Mouse (Mus musculus): ENCODE data around the gene Sipa1l3.

Gene Sipa1l3

DNA sequence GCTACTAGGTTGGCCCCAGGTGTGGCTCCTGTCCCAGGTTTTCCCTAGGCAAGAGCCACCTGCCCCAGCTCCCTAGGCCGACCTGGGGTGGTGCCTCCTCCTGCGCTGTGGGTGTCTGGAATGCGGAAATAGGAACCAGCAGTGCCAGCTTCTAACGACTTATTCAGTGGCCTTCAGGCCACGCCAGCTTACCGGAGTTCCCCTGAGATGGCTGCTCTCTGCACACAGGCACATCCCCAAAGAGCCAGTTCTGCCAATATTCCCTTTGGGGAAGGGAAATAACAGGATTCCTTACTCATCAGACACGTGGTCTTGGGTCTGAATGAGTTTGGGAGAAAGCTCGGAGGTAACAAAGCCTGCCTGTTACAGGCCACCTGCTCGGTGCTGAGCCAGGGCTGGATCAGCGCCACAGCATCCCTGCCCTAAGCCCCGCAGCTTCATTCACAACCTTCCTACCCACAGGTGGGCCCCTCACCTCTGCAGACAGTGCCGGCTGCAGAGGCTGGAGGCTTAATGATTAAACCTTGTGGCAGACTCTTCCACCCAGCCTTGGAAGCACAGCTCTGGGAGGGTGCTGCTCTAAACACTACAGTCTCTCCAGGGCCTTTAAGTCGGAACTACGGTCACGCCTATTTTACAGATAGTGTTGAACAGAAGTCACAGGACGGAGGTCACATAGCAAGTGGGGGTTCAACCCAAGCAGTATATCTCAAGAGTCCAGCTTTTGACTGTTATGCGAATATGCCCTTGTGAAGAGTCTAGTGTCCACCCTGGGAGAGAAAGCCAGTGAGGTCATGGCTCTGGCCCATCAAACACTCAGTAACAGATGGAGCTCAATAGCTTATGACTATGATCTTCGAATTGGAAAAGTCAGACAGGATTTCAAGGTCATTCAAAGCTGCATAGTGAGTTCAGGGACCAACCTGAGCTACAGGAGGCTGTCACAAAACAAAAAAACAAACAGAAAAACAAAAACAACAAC lies 12.8 kb downstream of the Sipa1l3 start:
- peak; percentile 36 for DNase-seq (ENCODE audit: low read depth)

DNA sequence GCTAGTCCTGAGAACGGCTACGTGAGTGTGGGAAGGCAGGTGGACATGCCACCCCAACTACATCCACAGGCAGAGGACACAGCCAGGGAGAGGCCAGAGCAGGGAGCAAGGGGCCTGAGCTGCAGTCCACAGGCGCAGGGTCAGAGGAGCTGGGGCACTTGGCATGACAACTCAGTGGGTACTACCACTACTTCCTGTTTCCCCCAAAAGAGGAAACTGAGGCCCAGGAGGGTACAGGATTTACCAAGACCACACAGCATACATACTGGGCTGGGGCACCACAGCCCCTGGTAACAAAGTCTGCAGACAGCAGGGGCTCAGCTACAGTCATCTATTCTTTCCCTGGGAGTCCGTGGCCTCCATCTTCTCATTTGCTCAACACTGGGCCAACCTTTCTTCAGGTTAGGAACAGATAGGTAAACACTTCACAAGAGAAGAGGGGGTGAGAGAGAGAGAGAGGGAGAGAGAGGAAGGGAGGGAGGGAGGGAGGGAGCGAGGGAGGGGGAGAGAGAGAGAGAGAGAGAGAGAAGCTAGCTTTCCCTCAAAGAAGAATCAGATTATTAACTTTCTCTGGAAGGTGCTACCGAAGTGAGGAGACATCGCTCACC lies 13.7 kb downstream of the Sipa1l3 start:
- no peak for DNase-seq (ENCODE audit: low read depth)

DNA sequence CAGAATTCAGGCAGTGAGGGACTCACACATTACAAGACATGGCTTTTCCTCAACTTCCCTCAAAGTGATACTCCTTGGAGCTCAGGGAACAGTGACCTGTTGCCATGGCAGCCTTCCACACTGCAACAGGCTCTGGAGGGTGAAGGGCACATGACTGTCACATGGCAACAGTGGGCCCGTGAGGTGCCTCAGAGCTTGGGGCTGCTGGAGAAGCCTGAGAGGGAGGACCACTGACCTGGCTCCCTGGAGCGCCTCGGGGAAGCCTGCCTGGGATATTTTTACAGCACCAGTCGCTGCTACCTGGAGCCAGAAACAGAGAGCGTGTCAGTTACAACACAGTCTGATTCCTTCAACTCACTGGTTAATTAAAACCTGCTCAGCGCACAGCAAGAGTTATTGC lies 14.8 kb downstream of the Sipa1l3 start:
- no peak for DNase-seq (ENCODE audit: low read depth)

DNA sequence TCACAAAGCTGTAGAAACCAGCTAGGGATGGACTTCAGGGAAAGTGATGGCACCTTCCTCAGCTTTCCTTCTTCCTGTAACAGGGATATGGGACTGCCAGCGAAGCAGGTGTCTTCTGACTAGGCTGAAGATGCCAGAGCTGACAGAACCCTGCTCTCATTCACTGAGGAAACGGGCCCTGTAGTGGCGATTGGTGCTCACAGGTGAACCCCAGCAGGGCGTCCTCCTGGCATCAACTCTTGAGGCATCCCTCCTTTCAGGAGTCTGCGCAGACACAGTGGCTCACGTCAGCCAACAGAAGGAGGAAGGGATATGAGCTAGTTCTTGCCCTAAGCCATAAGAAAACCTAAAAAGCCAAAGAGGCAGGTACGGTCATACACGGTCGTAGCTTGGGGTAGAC lies 17.2 kb downstream of the Sipa1l3 start:
- no peak for DNase-seq (ENCODE audit: low read depth)

DNA sequence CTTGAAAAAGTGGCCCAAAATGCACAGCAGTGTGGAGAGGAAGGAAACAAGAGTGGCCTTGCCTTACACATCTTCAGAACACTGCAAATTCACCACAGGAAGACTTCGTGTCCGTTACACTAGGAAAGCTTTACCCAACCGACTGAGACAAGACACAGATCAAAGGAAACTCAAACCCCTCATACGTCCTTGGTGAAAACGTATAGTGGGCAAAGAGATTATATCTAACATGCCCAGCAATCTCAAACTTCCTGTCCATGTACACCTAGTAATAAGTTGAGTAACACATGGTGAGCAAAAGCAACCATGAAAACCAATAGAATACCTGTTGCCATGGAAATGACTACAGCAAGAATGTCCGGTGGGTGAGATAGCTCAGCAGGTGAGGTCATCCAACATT lies 19.4 kb downstream of the Sipa1l3 start:
- no peak for DNase-seq (ENCODE audit: low read depth)

DNA sequence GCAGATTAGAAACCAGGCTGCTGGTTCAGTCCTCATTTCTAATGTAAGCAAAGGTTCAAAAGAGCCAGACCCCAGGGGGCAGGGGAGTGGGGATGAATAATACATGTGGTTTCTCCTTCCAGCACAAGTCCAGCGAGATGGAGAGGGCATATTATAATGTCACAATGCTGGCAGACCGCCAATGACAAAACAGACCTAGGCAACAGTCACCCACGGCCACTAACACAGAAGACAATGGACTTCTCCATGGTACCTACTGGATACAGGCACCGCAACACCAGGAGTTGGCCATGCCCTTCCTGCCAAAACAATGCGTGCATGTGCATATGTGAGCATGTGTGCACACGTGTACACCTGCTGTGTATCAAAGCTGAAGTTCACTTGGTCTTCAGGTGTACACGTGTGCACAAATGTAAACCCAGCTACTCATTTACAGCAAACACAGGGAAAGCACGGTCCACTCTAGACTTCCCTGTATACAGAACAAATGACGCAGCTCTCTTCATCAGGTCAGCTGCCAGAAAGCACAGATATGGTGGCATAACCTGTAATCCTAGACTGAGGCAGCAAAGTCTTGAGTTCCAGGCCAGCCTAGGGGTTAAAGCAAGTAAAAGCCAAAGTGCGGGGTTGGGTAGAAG lies 21.4 kb downstream of the Sipa1l3 start:
- DNase-seq (ENCODE audit: low read depth), result no peak

DNA sequence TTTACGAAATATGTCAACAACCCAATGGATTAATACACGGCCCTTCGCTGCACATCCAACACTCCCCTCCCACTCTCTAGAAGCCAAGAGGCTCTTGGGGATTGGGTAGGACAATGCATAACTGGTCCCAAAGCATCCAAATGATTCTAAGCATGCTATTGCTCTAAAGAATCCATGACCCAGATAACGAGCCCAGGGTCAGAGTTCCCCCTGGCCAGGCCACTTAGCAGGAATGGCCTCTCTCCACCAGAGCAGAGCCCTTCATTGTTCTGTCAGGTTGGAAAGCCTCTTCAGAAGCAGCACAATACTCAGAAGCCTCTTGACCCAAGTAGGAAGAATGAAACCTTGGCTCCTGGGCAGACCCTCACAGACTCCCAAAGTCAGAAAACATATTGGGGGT lies 22.1 kb downstream of the Sipa1l3 start:
- DNase-seq (ENCODE audit: low read depth), result no peak

DNA sequence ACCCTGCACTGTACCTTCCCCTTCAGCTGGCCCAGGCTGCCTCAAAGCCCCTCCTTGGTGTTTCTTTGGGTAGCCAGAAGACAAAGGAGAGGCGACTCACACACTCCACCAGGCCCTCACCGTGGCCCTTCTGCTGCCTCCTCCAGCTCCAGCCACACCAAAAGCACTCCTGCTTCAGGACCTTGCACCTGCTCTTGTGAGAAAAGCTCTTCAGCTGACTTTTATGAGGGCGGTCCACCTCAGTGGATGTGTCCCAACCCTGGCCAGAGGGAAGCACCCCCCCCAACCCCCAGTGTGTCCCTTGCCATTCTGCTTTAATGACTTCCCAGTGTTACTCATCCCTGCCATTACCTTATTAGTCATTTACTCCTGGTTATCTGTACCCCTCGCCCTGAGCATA lies 22.6 kb downstream of the Sipa1l3 start:
- DNase-seq (ENCODE audit: low read depth), result no peak

DNA sequence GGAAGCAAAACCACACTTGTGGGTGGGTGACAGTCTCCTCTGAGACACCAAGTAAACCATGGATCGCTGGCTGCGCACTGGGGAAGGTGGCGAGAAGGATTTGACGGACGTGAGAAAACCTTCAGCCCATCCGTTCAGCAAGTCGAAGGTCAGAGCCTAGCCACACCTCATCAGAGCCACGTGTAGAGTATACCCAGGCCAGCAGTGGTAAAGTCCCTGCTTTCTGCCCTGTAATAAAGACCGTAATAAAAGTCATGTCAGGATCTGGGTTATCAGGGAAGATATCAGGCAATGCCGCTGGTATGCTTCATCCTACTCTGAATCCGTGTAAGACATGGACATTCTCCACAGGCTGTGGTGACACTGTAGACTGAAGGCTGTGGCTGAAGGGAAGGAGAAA lies 23.6 kb downstream of the Sipa1l3 start:
- no peak for DNase-seq (ENCODE audit: low read depth)

DNA sequence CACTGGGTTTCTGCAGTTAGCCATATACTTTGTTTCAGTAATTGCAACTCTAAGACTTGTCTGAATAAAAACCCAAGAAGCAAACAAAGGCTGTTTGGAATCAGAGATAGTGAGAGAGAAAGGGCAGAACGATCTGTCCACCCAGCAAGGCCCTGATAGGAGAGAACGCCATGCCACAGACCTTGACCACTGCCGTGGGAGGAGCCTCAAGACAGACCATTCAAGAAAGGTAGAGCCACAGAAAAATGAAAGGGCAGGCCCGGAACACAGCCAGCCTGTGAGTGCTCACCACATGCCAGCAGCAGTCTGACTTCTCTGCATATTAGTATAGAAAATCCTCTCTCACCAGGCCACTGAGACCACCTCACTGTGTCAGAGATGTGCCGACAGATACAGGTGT lies 24.4 kb downstream of the Sipa1l3 start:
- no peak for DNase-seq (ENCODE audit: low read depth)

DNA sequence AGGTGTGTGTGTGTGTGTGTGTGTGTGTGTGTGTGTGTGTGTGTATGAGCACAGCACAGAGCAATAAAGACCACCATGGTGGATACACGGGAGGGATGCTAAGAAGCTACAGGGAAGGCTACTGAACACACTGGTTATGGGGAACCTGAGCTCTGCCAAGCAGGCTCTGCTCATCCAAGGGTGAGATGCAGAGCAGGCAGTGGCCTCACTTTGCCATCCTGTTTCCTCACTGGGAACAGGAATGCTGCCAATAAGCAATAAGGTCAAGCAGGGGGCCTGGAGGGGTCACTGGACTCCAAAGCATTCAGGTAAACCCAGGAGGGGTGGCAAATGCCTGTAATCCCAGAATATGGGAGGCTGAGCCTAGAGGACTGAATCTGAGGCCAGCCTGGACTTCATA lies 25.4 kb downstream of the Sipa1l3 start:
- no peak for DNase-seq (ENCODE audit: low read depth)

DNA sequence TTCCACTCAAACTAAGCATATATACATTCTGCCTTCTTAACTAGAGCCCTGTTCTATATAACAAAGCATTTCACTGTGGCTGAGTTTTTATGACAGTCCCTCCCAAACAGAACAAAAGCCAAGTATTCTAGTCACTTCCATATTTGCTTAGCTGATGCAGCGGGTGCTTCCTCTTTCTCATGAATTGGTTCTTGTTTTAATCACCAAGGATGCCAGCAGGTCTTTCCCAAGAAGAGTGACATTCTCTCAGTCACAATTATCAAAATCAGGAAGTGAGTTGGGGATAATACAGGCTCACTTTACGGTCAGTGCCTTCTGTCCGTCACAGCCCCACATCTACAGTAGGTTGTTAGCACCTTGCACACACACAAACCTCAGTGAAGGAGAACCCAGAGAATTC lies 26.6 kb downstream of the Sipa1l3 start:
- no peak for DNase-seq (ENCODE audit: low read depth)

DNA sequence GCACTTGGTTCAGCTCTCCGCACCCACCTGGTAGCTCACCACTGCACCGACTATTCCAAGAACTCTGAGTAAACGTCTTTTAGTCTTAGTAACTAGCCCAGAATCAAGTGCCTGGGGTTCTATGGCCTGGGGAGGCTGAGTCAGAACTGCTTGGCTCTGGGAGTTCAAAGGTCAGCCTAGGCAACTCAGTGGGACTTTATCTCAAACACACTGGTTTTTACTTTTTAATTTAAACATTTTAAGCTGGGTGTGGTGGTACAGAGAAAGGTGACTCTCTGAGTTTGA lies 27.0 kb downstream of the Sipa1l3 start:
- no peak for DNase-seq (ENCODE audit: low read depth)

DNA sequence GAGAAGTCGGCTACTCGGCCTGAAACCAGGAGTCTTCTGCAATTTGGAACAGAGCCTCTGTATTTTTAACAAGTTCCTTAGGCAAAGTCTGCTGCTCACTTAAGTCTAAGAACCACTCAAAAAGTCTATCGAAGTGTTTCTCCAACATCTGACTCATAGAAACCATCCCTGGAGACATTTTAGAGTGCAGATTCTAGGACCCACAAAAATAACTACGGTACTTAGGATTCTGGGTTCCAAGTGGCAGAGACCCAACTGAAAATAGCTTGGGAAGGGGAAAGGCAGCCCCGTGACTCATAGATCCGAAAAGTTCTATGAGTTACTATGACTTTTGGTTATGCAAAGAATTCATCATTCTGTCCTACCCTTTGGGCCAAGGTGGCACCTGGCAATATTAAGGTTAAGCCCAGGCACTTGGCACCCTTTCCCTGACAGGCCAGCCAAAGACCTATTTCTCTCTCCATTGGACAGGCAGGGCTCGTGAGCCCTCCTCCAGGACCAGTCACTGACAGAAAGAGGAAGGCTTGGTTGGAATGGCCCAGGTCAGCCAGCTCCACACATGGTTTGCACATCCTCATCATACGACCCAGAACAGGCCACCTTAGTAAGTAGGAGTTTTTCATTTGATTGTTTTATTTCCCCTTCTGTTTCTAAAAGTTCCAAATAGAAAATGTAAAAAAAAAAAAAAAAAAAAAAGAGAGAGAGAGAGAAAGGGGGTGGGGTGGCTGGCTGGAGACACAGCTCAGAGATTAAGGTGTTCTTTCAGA lies 27.6 kb downstream of the Sipa1l3 start:
- DNase-seq (ENCODE audit: low read depth), result peak; percentile 78

DNA sequence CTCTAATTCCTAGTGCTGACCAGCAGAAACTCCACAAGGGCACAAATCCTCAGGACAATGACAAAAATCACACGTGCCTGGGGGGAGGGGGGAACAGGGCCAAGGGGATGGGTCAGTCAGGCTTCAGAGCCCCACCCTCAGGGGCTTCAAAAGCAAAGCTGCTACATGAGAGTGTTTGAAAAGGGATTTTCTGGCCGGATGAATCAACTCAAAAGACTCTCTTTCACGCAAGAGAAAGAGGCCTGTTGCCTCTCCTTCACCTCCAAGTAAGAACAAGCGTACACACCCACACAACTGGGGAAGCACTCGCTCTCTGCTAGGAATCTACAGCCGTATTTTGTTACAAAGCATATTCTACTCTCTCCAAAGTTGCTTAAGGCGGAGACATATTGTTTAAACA lies 28.6 kb downstream of the Sipa1l3 start:
- no peak for DNase-seq (ENCODE audit: low read depth)

DNA sequence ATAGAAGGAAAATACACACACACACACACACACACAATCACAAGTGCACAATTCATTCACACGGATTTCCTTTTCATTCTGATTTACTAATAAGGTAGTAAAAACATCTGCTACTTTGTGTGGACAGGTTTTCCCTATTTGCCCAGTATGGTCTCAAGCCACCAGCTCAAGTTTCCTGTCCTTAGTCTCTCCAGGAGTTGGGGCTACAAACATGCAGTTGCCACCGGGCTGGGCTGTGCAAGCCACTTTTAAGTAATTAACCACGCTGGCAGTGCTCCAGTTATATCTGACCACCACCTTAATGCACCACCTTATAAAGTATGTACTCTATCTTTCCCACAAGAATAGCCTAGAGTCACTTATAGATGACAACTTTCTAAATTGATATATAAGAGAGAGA lies 29.1 kb downstream of the Sipa1l3 start:
- DNase-seq (ENCODE audit: low read depth), result no peak

DNA sequence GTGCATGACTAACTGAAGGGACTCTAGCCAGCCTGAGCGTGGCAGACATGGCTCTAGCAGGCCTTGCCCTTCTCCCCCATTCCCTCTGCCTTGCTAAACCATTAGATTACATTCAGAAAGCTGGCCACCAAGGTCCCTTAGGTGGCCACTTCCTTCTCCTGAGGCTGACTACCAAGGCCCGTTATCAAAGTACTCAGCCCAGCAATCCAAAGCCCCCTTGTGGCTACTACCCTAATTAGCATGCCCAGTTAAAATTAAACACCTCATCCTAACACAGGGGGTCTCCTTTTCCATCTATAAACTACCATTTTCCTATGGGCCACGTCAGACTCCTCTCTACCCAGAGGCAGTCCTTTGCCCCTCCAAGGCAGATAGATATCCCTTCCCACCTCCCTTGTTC lies 31.7 kb downstream of the Sipa1l3 start:
- no peak for DNase-seq (ENCODE audit: low read depth)

DNA sequence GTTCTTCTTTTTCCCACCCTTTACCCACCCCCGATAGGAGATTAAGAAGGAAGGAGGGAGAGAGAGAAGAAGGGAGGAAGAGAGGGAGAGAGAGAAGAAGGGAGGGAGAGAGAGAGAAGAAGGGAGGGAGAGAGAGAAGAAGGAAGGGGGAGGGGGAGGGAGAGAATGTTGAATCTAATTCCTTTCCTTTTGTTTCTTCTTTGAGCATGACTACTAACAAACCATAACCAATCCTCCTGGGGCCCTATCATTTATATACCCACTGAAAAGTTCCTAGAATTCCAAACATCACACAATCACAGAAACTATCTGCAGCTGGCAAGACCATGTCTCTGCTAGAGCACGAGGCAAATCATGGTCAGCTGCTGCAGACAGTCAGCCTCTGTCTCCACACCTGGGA lies 32.7 kb downstream of the Sipa1l3 start:
- DNase-seq (ENCODE audit: low read depth), result no peak

DNA sequence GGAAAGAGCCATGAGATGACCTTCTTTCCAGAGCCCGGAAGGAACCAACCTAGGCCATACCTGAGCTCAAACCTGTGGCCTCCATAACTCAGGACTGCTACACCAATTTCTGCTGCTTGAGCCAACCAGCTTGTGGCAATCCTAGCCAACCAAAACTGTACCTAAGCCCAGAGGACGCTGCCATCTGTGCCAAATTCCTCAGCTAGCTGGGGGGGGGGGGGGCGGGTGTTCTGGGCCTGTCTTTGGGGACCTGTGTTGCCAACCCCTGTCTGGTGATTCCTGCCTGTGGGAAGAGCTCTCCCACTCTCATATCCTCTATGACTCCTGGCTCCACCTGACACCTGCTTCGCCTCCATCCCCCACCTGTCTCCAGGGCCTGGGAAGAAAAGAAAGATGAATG lies 34.9 kb downstream of the Sipa1l3 start:
- DNase-seq (ENCODE audit: low read depth), result no peak

DNA sequence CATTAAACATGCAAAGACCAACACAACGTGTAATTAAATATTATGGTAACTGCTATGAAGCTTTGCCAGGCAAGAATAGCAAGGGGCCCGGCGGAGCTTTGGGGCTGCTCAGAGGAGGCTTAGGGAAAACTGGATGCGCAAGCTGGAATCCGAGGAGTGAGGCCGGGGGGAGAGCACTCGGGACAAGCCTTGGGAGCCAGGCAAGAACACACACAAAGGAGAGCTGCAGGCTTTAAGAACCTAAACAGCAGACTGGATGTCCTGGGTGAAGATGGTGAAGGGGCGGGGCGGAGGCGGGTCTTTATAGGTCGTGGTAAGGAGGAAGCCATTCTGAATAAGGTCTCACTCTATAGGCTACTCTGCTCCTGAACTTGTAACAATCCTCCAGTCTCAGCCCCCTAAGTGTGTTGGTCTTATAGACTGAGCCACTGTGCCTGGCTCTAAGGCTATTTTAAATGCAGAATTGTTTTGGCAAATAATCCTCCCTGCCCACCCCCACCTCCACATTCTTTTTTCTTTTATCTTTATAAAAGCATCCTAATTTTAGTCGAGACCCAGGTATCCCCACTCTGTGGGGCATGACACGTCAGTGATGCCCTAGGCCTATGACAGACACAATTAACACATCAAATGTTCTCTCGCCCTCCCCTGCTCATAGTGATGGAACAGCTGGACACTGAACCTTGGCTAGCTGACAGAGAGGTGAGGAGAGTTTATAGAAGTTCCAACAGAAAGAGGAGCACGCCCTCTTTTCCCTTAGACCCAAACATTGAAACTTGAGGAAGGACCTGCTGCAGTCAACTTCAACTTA lies 36.9 kb downstream of the Sipa1l3 start:
- DNase-seq (ENCODE audit: low read depth), result no peak

DNA sequence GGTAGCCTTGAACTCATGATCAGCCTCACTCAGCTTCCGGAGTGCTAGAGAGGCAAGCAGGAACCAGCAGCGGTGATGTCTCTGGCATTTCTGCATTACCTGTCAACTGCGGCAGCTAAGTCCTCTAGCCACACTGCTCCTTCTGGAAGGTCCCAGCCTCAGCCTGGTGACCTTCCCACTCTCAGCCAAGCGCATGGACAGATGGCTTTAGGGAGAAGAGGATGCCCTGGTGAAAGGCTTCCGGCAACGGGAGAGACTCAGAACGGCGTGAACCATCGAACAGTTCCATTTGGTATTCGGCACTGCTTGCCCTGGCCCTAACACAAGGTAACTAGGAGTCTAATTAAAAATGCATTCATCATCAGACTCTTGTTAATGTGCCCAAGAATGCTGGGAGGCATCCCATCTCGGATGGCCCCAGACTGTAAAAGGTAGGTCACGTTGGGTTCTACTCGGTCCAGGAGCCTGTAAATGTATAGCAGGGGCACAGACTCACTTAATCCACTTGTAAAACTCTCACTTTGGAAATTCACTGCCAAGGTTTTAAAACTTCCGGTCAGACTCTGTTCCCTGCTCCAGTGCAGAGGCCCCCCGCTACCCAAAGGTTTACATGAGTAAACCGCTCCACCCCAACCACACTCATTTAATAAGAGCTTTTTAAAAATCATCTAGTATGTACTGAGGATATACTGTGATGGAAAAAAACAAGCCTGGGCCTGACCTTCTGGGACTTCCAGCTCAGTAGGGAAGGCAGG lies 37.7 kb downstream of the Sipa1l3 start:
- DNase-seq (ENCODE audit: low read depth), result no peak

Data from fibroblast of lung, adult 2 months (primary cell).